Mouse (Mus musculus): Measurements from ENCODE around the gene Chrng. TPM values are rescaled to one million over a fixed set of nuclear protein-coding genes. Genes with fewer than 3 reads are reported as not detected.

Gene Chrng
- polyA plus RNA-seq, 1 experiment from 2014 or later, result 18.2 TPM

Other genes starting within 250 kb of the Chrng start
- not detected in 2 replicates for gene Alppl2, start 114.7 kb upstream of the Chrng start, polyA plus RNA-seq (2015; fragmentation: Nextera tagmentation; extraction: Ambion mirVana)
- 0.10 TPM in 1 of 2 replicates, not detected in the other for gene Alpi, start 103.1 kb upstream of the Chrng start, polyA plus RNA-seq (2015; fragmentation: Nextera tagmentation; extraction: Ambion mirVana)
- gene Akp3, start 79.7 kb upstream of the Chrng start, polyA plus RNA-seq (2015; fragmentation: Nextera tagmentation; extraction: Ambion mirVana), result not detected in 2 replicates
- gene Ecel1, start 48.1 kb upstream of the Chrng start, polyA plus RNA-seq (2015; fragmentation: Nextera tagmentation; extraction: Ambion mirVana), result 0.69 and 1.1 TPM in 2 replicates
- 0.19 TPM in 1 of 2 replicates, not detected in the other for gene Prss56, start 21.3 kb upstream of the Chrng start, polyA plus RNA-seq (2015; fragmentation: Nextera tagmentation; extraction: Ambion mirVana)
- gene Chrnd, start 14.1 kb upstream of the Chrng start, polyA plus RNA-seq (2015; fragmentation: Nextera tagmentation; extraction: Ambion mirVana), result 4.5 and 4.8 TPM in 2 replicates
- gene Eif4e2, start 9.3 kb downstream of the Chrng start, polyA plus RNA-seq (2015; fragmentation: Nextera tagmentation; extraction: Ambion mirVana), result 178 and 181 TPM in 2 replicates
- gene Efhd1, start 59.7 kb downstream of the Chrng start, polyA plus RNA-seq (2015; fragmentation: Nextera tagmentation; extraction: Ambion mirVana), result 0.69 and 0.89 TPM in 2 replicates
- 62.7 and 65.3 TPM in 2 replicates for gene Gigyf2, start 122.3 kb downstream of the Chrng start, polyA plus RNA-seq (2015; fragmentation: Nextera tagmentation; extraction: Ambion mirVana)
- gene Kcnj13, start 190.1 kb downstream of the Chrng start, polyA plus RNA-seq (2015; fragmentation: Nextera tagmentation; extraction: Ambion mirVana), result 0.84 and 1.0 TPM in 2 replicates